Mouse (Mus musculus): ENCODE data around the gene A1cf.

Gene A1cf

DNA sequence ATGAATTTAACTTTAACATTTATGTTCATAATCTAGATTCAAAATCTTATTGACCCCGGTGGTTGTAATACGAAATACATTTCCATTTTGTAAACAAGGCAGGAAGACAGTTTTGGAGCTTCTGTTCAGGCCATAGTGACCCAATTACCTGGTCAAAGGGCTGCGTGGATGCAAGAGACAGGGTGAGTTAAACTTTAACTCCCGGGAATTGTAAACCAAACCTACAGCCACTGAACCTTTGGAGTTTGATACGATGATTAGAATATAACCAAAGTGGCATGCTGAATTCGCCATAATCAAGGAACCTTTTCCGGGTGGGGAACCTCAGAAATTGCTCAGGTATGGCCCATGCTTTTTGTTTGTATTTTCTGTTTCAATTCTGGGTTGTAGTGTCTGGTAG, at the start of gene A1cf:
Gene A1cf, plus strand, starts transcription at position 244 of the 400 bp plus-strand sequence.
- peak; percentile 87 for DNase-seq

GRCm38 (mm10) chr19:31834250-31834649, 34.3 kb upstream of the A1cf start:
- DNase-seq: no peak

DNA sequence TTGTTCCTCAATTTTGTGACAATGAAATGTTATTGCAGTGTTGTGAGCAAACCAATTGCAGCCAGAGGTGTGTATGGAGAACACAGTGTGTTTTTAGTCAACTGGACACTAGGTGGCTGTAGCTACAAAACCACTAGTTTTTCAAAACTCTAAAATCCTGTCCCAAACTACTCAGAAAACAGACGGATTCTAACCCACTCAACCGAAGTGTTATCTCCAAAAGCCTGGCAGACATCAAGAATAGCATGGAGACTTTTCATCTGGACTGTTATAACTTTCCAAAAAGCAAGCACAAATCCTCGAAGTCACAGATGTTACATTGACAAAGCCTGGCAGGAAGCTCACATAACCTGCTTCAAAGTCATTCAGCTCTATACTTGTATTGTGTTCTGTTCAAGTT, 6.7 kb upstream of the A1cf start:
- DNase-seq: peak; percentile 15

DNA sequence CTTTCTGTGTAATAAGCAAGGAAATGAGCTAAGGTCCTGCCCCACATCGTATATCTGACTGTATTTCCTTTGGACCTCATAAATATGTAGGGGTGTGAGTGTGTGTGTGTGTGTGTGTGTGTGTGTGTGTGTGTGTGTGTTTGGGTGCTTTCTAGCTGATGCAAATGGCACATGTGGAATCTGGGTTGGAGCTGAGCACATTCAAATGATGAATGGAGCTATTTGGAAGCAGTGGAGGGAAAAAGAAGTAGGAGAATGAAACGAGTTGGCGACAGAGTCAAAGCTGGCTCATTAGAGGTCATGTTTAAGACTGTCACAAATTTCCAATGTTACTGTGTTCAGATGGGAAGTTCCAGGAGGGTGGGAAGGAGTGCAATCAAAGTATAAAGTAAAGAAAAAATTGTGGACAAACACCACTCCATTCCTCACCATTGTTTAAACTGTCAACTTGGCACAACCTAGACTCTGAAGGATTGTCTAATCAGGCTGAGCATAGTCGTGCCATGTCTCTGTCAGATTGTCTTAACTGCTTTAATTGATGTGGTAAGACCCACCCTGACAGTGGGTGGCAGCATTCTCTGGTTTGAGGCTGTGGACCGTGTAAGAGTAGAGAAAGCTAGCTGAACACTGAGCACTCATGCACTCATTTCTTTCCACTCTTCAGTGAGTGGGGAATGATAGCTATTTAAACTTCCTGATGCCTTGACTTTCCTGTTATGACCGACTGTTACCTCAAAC, 5.9 kb upstream of the A1cf start:
- DNase-seq: peak; percentile 42

DNA sequence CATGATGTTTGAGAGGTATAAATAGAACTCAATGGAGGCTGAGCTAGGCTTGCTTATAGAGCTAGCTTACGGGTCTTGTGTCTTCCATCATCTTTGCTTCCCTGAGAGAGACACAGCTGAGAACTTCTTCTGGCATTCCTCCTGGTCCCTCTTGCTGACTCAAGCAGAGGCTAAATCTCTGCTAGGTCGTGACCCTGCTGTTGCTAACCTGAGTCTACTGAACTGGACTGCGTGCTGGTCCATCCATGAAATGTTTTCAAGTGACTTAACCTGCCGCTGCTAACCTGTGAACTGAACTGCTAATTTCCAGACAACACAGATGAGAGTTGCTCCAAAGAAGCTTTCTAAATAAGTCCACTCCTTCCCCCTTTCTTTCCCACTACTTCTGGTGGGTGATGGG, 3.1 kb upstream of the A1cf start:
- DNase-seq: peak; percentile 62

DNA sequence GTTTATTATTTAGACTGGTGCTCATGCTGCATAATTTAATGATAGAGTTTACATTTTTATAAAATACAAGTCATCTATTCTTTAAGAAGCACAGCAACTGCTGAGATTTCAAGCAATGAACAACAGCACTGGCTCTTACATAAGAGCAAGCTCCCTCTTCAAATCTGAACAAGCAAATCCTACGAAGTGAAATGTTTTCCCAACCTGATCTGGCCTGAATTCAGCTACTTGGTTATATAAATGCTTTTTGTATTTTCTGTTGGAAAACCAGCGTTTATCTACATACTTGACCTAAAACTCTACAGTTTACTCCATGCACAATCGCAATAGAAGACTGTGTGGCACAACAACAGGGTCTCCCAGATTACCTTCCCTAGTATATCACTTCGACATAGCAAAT, 488 bp upstream of the A1cf start:
- peak; percentile 56 for DNase-seq

DNA sequence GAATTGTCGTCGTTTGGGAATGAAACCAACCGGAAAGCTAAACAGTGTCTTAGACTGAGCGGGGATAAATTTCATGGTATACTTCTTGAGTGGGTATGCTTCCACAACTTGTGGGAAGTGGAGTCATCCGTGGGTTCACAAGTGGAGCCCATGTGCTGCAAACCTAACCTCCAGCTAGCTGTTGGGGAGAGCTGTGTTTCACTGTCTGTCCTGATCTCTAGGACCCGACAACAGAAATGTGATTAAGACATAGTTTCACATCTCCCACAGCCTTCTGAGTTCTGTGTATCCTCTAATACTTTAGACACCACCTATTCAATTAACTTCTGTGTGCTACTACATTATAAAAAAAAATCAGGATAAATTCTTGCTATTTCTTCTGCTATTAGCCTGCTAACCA, 407 bp downstream of the A1cf start:
- no peak for DNase-seq

DNA sequence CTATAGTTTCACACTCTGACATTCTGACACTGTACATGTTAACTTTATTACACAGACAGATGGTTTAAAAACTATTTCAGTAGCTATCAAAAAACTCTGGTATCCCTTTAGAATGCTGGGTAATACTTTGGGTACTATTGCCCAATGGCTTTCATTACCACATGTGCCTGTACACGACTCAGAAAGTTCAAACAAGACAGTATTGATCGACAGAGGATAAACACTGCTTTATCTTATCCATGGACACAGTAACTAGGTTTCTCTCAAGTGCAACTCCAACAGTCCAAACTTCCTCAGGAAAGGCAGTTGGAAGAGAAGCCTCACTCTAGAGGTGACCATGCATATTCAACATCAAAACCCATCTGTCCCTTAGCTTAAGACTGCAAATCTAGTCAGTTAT, 2.8 kb downstream of the A1cf start:
- DNase-seq: no peak

GRCm38 (mm10) chr19:31877968-31878367, 9.4 kb downstream of the A1cf start:
- DNase-seq: no peak

DNA sequence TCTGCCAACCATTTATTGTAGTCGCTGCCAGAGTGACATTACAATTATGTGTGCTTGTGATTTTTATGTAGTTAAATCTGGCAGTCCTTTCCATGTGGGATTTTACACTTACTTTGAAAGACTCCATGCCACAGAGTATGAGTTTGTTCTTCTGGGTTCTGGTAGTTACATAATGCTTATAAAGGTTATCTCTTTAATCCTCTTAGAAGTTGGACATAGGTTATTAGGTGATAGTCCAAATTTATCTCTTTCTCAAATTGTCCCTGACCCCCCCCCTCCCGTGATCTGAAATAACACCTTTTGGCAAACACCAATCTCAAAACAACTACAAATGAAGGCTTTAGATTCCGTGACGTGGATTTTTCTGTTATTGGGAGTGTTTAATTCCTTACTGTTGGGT, 16.0 kb downstream of the A1cf start:
- no peak for DNase-seq

DNA sequence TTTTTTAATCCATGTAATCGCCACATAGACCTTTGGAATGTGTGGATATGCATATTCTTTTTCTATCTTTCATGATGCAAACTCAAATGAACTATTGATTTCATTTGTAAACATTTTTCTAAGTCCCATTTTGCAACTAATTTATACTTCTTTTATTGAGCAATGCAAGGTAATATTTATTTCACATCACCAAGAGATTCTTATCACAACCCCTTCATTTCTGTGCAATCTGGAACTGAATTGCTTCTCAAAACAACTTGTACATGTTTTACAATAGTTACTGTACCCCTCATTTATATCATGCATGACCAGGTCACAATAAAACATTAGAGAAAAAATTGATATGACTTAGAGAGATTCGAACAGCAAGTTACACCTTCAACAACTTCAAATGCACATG, 18.7 kb downstream of the A1cf start:
- DNase-seq: no peak

GRCm38 (mm10) chr19:31889988-31890387, 21.4 kb downstream of the A1cf start:
- DNase-seq: no peak

DNA sequence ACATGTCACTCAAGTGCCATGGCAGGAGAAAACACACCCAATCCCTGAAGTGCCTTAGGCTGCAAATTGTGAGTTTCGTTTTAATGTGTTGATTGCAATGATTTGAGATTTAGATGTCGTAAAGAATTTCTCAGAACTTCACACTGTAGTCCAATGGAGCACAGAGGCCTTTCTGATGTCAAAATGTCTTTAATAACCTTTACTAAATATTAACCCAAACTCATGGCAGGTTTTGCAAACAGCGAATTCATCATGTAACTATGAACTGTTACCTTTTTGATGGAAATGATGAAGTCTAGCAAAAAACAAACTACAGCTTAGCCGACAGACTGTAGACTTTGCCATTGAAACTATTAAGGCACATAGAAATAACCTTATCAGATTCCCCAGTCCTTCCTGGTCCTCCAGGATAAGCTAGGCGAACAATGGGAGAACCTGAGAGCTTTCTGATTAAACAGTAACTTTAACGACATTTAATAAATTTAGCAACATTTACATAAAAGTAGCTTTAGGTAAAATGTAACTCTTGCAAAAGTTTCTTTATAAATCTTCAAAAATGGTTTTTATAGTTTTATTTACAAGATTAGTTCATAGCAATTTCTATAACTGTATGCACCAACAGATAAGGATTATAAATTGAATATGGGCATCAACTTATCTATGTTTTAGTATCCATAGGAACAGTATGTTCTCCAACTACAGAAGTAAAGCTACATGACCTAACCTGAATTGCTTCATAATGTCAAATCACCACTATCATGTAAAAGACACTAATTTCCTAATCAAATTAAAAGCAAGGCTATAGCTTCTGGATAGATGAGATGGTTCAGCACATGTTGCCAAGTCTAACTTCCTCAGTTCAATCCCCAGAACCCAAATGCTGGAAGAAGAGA, 22.7 kb downstream of the A1cf start:
- DNase-seq: peak; percentile 39

DNA sequence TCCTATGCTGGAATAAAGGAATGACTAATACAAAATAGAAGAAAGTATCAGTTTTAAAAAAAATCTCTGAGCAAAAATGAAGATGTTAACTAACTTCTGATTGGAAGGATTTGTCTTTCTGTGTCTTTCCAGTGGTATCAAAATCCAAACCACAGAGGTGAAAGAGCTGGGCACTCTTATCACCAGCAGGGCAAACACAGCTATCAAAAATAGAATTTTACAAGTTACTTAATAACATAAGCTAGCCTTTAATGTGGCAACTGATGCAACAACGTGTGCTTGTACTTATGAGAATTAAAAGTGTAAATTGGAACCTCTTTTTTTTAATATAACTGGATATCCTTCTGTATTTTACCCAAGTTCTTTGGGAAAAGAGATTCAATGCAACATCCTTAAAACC, 27.4 kb downstream of the A1cf start:
- no peak for DNase-seq

GRCm38 (mm10) chr19:31896711-31897110, 28.1 kb downstream of the A1cf start:
- DNase-seq: no peak

GRCm38 (mm10) chr19:31905671-31906070, 37.1 kb downstream of the A1cf start:
- no peak for DNase-seq

DNA sequence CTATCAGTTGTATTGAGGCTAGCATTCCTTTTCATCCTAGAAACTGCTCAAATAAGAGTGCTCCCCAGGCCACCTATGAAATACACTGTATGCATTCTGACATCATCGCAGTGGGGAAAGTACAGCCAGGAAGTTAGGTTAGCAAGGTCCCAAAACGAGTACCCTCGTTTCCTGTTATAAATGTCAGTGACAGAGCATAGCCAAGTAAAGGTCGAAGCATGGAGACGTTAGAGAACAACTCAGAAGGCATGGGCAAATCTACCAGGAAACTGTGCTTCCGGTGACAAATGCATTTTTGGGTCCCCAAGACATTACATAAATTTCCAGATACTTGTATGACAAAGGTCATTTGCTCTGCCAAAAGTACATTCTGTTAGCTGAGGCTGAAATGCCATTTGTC, 41.9 kb downstream of the A1cf start:
- DNase-seq: no peak

DNA sequence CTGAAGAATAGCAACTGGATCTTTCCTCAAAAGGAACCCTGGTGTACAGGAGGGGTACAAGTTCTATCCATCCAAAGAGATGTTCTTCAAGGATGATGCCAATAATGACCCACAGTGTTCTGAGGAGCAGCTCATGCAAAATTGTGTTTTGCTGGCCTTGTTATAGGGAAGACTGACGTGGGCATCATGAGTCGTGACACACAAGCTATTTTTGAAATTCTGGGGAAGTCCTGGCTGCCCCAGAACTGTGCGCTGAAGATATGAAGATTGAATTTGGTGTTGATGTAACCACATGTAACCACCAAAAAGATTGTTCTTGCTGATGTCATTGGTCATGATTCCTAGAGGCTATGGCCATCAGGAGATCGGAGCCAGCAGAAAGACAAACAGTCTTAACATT, 45.4 kb downstream of the A1cf start:
- no peak for DNase-seq

GRCm38 (mm10) chr19:31920357-31920756, 51.8 kb downstream of the A1cf start:
- DNase-seq: no peak

DNA sequence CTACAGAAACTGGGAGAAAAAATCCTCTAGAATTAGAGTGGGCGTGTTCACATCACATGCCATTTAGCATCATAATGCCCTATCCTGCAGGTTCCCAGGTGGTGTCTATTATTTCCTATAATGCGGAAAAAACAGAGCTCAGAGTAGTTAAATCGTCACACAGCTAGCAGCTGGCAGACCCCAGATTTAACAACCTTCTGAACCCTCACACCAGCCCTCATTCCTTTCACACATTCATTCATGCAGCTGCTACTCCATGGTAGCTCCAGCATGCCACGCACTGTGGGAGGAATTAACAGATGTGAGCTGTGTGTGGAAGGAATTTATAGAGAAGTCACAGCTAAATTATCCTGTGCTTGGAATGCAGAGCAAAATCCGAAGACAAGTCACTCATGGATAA, 53.3 kb downstream of the A1cf start:
- no peak for DNase-seq

- DNase-seq: peak; percentile 70
Observed at GRCm38 (mm10) chr19:31923615-31924352, 55.2 kb downstream of the A1cf start.

DNA sequence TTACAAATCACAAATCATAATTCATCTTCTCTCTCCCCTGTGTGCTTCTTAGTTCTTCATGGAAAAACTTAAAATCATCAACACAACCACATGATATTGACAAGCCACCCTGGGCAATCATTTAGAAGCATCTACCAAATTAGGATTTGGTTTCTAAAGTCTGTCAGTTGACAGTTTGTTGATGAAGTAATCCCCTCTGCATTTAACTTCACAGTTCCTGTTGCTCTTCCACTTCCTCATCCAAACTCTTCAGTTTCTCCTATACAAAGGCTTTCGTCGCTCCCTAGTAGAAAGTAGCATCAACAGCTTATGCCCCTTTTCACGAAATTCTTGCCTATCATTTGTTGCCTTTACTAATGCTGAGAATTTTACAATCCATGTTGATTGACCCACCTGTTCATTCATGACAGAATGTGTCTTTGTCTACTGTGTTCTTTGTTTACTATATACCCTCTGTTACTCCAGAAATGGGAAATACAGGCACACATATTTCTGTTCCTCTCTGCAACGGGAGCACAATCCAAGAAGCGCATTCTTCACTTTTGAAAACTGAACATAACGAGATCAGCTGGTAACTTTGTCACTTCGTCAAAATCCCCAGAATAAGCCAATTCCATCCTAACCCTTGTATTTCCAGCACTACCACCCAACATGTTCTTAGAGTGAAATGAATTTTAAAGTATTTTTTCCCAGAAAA, 82.4 kb downstream of the A1cf start:
- no peak for DNase-seq

GRCm38 (mm10) chr19:31953799-31954198, 85.2 kb downstream of the A1cf start:
- no peak for DNase-seq
